Mouse (Mus musculus): ENCODE results near the gene Svip. TPM values are rescaled to one million over a fixed set of nuclear protein-coding genes. Genes with fewer than 3 reads are reported as not detected.

The Svip gene
- total RNA-seq (2021): 10 to 100 TPM; 22.2 to 22.3 TPM
- long read RNA-seq, experiment 1, transcript Svip-201 (4 exons, 3,053 nt): major isoform, 53 of 58 reads
- long read RNA-seq, experiment 1, partial matches to known transcripts: 0 of 58 reads
- long read RNA-seq, experiment 1, other reads (novel, unspliced or antisense): 5 of 58 reads
- long read RNA-seq, experiment 2, transcript Svip-201 (4 exons, 3,053 nt): major isoform, 65 of 71 reads
- long read RNA-seq, experiment 2, partial matches to known transcripts: 4 of 71 reads
- long read RNA-seq, experiment 2, other reads (novel, unspliced or antisense): 2 of 71 reads

- H3K27ac ChIP-seq: peak within 1 kb of the TSS; percentile 88
- no peak for TF ChIP-seq CTCF (IDR thresholded peaks at IDR 0.05)
- intact Hi-C loops (cut with DNase I): no loop called here
- DNase-seq: peak; percentile 94
- peak within 1 kb of the TSS; percentile 91 for H3K4me3 ChIP-seq
Observed at GRCm38 (mm10) chr7:52005511-52006295, at the start of gene Svip. Gene Svip, minus strand, starts transcription at chr7:52006018.

- intact Hi-C loops (cut with DNase I): no loop called here
- Histone ChIP-seq H3K4me3 (no peak overlapping the region), H3K27ac (no peak overlapping the region)
- TF ChIP-seq CTCF (IDR thresholded peaks at IDR 0.05): peak; percentile 68
- no peak for DNase-seq
Observed at GRCm38 (mm10) chr7:52037600-52038582, 32.1 kb upstream of the Svip start.

DNA sequence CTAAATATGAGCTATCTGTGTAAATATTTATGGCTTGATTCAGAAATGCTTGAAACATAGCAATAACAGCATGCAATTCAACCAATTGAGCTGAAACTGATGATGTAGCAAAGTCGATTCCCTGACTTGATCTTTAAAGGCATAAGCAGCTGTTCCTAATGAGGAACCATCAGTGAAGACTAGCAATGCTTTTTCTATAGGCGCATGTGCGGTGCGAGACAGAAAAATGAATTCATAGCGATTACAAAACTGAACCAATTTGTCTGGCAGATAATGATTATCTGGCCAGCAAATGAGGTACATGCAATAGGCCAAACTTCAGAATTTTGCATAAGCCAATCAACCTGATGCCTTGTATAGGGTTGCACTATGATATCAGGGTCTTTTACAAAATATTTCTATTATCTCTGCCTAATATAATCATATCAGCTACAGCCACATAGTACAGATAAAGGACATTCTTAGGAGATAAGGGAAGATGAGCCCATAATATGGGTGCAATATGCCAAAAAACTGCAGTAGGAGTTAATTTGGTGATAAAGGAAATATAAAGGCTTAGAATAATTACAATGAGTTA is 18.3 kb upstream of the Svip start:
- TF ChIP-seq CTCF (IDR thresholded peaks at IDR 0.05): no peak
- Histone ChIP-seq H3K4me3 (no peak overlapping the region), H3K27ac (no peak overlapping the region)
- no peak for DNase-seq
- intact Hi-C loops (cut with DNase I): no loop called here

DNA sequence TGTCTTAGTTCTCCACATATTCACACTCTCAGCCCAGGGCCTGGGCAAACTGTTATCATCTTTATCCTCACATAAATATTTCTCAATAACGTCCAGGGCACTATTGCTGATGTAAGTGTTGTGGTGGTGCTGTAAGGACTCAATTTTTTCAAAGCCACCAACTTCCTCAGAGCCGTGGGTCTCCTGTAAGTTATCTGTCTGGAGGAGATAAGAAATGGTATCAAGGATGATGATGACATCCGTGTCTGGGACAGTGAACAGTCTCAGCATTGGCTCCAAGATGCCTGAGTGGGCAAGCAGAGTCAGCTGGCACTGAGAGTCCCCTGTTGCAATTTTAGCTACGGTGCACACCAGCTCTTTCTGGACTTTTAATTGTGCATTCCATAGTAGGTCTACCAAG is 16.2 kb upstream of the Svip start:
- TF ChIP-seq CTCF (IDR thresholded peaks at IDR 0.05): no peak
- DNase-seq: no peak
- H3K4me3 ChIP-seq: no peak overlapping the region
- no peak overlapping the region for H3K27ac ChIP-seq
- intact Hi-C loops (cut with DNase I): no loop called here

GRCm38 (mm10) chr7:52015628-52016027 is 9.8 kb upstream of the Svip start, which contains the start of gene 1700015G11Rik:
Gene 1700015G11Rik, minus strand, starts transcription at chr7:52015728.
- DNase-seq: no peak
- TF ChIP-seq CTCF (IDR thresholded peaks at IDR 0.05): no peak
- H3K4me3 ChIP-seq: no peak within 1 kb of the TSS
- no peak within 1 kb of the TSS for H3K27ac ChIP-seq
- intact Hi-C loops (cut with DNase I): no loop called here

GRCm38 (mm10) chr7:52015180-52015579 is 9.4 kb upstream of the Svip start:
- H3K27ac ChIP-seq: no peak overlapping the region
- intact Hi-C loops (cut with DNase I): no loop called here
- TF ChIP-seq CTCF (IDR thresholded peaks at IDR 0.05): no peak
- DNase-seq: no peak
- no peak overlapping the region for H3K4me3 ChIP-seq

DNA sequence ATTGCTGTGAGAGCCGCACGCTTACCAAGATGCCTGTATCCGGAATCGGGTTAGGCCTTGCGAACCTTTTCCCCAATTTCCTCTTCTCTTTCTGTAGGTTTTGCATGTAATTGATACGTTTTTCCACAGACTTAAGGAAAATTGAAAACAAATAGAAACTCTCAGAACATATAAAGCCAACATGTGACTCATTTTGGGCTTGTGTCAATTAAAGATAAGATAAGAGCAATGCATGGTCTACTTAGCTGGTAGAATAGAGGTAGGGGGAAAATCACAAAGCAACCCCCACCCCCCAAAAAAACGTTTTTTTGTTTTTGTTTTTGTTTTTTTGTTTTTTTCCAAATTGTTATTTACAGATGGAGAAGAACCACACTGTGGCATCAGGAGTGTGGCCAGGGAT is 7.6 kb upstream of the Svip start:
- Histone ChIP-seq H3K4me3 (no peak overlapping the region), H3K27ac (no peak overlapping the region)
- no peak for TF ChIP-seq CTCF (IDR thresholded peaks at IDR 0.05)
- DNase-seq: no peak
- intact Hi-C loops (cut with DNase I): no loop called here

- H3K27ac ChIP-seq: no peak overlapping the region
- no peak for DNase-seq
- H3K4me3 ChIP-seq: no peak overlapping the region
- TF ChIP-seq CTCF (IDR thresholded peaks at IDR 0.05): no peak
- intact Hi-C loops (cut with DNase I): no loop called here
Observed at GRCm38 (mm10) chr7:52007138-52007537, 1.3 kb upstream of the Svip start.

DNA sequence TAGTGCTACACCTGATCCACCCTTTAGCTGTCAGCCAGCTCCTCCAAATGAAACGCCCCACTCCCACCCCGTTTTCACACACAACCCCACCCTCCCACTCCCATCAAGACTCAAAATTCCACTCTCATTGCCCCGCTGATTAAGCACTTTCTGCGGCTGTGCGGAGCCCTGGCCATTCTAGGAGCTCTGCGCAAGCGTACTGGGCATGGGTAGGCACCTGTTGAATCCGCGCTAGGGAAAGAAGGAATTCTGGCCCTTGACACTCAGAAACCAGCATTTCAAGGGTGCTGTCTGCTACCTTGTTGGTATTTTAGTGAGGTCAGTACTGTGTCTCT is 445 bp upstream of the Svip start:
- intact Hi-C loops (cut with DNase I): no loop called here
- H3K27ac ChIP-seq: peak overlapping the region; percentile 88
- DNase-seq: no peak
- TF ChIP-seq CTCF (IDR thresholded peaks at IDR 0.05): no peak
- H3K4me3 ChIP-seq: peak overlapping the region; percentile 91

- no peak for DNase-seq
- Histone ChIP-seq H3K4me3 (no peak overlapping the region), H3K27ac (no peak overlapping the region)
- TF ChIP-seq CTCF (IDR thresholded peaks at IDR 0.05): no peak
- intact Hi-C loops (cut with DNase I): no loop called here
Observed at GRCm38 (mm10) chr7:51991020-51991419, 14.8 kb downstream of the Svip start.

DNA sequence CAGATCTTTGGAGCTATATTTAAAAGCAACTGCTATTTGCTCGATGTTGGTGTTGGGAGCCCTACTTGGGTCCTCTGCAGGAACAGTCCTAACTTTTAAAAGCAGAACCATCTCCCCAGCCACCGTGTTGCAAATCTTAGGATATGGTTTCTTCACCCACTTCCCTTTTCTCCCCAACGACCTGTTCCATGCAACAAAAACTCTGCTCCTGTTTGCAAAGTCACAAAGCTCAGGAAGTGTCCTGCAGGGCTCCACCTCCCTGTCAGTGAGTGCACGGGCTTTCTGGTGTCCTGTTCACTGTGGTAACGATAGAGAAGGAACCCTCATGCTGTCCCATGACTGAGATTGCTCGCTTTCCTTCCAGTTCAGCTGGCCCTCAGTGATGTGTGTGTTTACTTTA is 18.9 kb downstream of the Svip start:
- no peak for TF ChIP-seq CTCF (IDR thresholded peaks at IDR 0.05)
- DNase-seq: no peak
- Histone ChIP-seq H3K4me3 (no peak overlapping the region), H3K27ac (no peak overlapping the region)
- intact Hi-C loops (cut with DNase I): no loop called here

GRCm38 (mm10) chr7:51985763-51986162 is 20.1 kb downstream of the Svip start:
- TF ChIP-seq CTCF (IDR thresholded peaks at IDR 0.05): no peak
- DNase-seq: no peak
- intact Hi-C loops (cut with DNase I): no loop called here
- no peak overlapping the region for H3K27ac ChIP-seq
- H3K4me3 ChIP-seq: no peak overlapping the region

All from gastrocnemius, adult 2 months (tissue).